Mouse (Mus musculus): ENCODE measurements at regions not wholly inside any gene's neighbourhood (a gene's known extent, or its start where the extent isn't known, plus 50 kb on each side); places are given as distances from the start of the nearest gene placed in this dataset.

GRCm38 (mm10) chr16:78877941-78878340 lies 52.8 kb upstream of the Chodl start:
- Histone ChIP-seq H3K4me3 (no peak overlapping the region), H3K9me3 (no peaks in the 10 kb centered on the region), H3K36me3 (no peaks in the 10 kb centered on the region), H3K27ac (no peak overlapping the region), H3K27me3 (ENCODE audit: insufficient read depth, poor library complexity, severe bottlenecking) (no peaks in the 10 kb centered on the region), H3K4me1 (replicated peaks) (no peaks in the 10 kb centered on the region)
- WGBS: 78% methylated on average over 1 of the region's 1 CpGs
- DNase-seq (ENCODE audit: low spot score): no peak

- WGBS: 86% methylated on average over 4 of the region's 4 CpGs
- Histone ChIP-seq H3K4me3 (no peak overlapping the region), H3K9me3 (no peaks in the 10 kb centered on the region), H3K4me1 (replicated peaks) (no peaks in the 10 kb centered on the region), H3K27me3 (ENCODE audit: insufficient read depth, poor library complexity, severe bottlenecking) (no peaks in the 10 kb centered on the region), H3K36me3 (no peaks in the 10 kb centered on the region), H3K27ac (no peak overlapping the region)
- no peak for DNase-seq (ENCODE audit: low spot score)
These were observed 71.7 kb upstream of the Chodl start for GRCm38 (mm10) chr16:78859006-78859405.

GRCm38 (mm10) chr16:78830957-78831356 lies 99.8 kb upstream of the Chodl start:
- Histone ChIP-seq H3K4me1 (replicated peaks) (peaks cover 3% of the 10 kb centered on the region; the same call in 1 of the 2 replicates), H3K27ac (no peak overlapping the region), H3K9me3 (no peaks in the 10 kb centered on the region), H3K4me3 (no peak overlapping the region), H3K27me3 (ENCODE audit: insufficient read depth, poor library complexity, severe bottlenecking) (no peaks in the 10 kb centered on the region), H3K36me3 (no peaks in the 10 kb centered on the region)
- WGBS: 83% methylated on average over 7 of the region's 7 CpGs
- no peak for DNase-seq (ENCODE audit: low spot score)

GRCm38 (mm10) chr16:78827739-78828138 lies 103.0 kb upstream of the Chodl start:
- H3K9me3 ChIP-seq: no peaks in the 10 kb centered on the region
- no peaks in the 10 kb centered on the region for H3K27me3 ChIP-seq (ENCODE audit: insufficient read depth, poor library complexity, severe bottlenecking)
- H3K36me3 ChIP-seq: no peaks in the 10 kb centered on the region
- 15% methylated on average over 3 of the region's 3 CpGs for WGBS
- H3K4me3 ChIP-seq: no peak overlapping the region
- DNase-seq (ENCODE audit: low spot score): no peak
- H3K4me1 ChIP-seq (replicated peaks): peaks cover 3% of the 10 kb centered on the region; the same call in 1 of the 2 replicates
- H3K27ac ChIP-seq: no peak overlapping the region

- no peak for DNase-seq (ENCODE audit: low spot score)
- no peak overlapping the region for H3K4me3 ChIP-seq
- 85% methylated on average over 2 of the region's 2 CpGs for WGBS
- no peak overlapping the region for H3K27ac ChIP-seq
- no peaks in the 10 kb centered on the region for H3K4me1 ChIP-seq (replicated peaks)
- H3K27me3 ChIP-seq (ENCODE audit: insufficient read depth, poor library complexity, severe bottlenecking): no peaks in the 10 kb centered on the region
- H3K36me3 ChIP-seq: no peaks in the 10 kb centered on the region
- H3K9me3 ChIP-seq: no peaks in the 10 kb centered on the region
These were observed 140.7 kb upstream of the Chodl start for GRCm38 (mm10) chr16:78790064-78790463.

GRCm38 (mm10) chr16:78759226-78759625 lies 171.5 kb upstream of the Chodl start:
- H3K27me3 ChIP-seq (ENCODE audit: insufficient read depth, poor library complexity, severe bottlenecking): no peaks in the 10 kb centered on the region
- H3K4me3 ChIP-seq: no peak overlapping the region
- no peak for DNase-seq (ENCODE audit: low spot score)
- no peaks in the 10 kb centered on the region for H3K9me3 ChIP-seq
- H3K27ac ChIP-seq: no peak overlapping the region
- H3K36me3 ChIP-seq: no peaks in the 10 kb centered on the region
- no peaks in the 10 kb centered on the region for H3K4me1 ChIP-seq (replicated peaks)

GRCm38 (mm10) chr16:78737902-78738301 lies 161.4 kb upstream of the D16Ertd472e start:
- Histone ChIP-seq H3K27ac (no peak overlapping the region), H3K27me3 (ENCODE audit: insufficient read depth, poor library complexity, severe bottlenecking) (no peaks in the 10 kb centered on the region), H3K4me3 (no peak overlapping the region), H3K4me1 (replicated peaks) (no peaks in the 10 kb centered on the region), H3K36me3 (no peaks in the 10 kb centered on the region), H3K9me3 (no peaks in the 10 kb centered on the region)
- 75% methylated on average over 4 of the region's 4 CpGs for WGBS
- DNase-seq (ENCODE audit: low spot score): no peak

- Histone ChIP-seq H3K4me3 (no peak overlapping the region), H3K27me3 (ENCODE audit: insufficient read depth, poor library complexity, severe bottlenecking) (no peaks in the 10 kb centered on the region), H3K36me3 (no peaks in the 10 kb centered on the region), H3K4me1 (replicated peaks) (no peaks in the 10 kb centered on the region), H3K27ac (no peak overlapping the region), H3K9me3 (no peaks in the 10 kb centered on the region)
- peak; percentile 6 for DNase-seq (ENCODE audit: low spot score)
- 83% methylated on average over 13 of the region's 13 CpGs for WGBS
These were observed 154.3 kb upstream of the D16Ertd472e start for GRCm38 (mm10) chr16:78730583-78731501.

GRCm38 (mm10) chr16:78725541-78725940 lies 149.0 kb upstream of the D16Ertd472e start:
- Histone ChIP-seq H3K27me3 (ENCODE audit: insufficient read depth, poor library complexity, severe bottlenecking) (no peaks in the 10 kb centered on the region), H3K4me1 (replicated peaks) (no peaks in the 10 kb centered on the region), H3K4me3 (no peak overlapping the region), H3K27ac (no peak overlapping the region), H3K9me3 (no peaks in the 10 kb centered on the region), H3K36me3 (no peaks in the 10 kb centered on the region)
- 83% methylated on average over 2 of the region's 2 CpGs for WGBS
- DNase-seq (ENCODE audit: low spot score): no peak

GRCm38 (mm10) chr16:78709943-78710342 lies 133.4 kb upstream of the D16Ertd472e start:
- Histone ChIP-seq H3K36me3 (no peaks in the 10 kb centered on the region), H3K9me3 (no peaks in the 10 kb centered on the region), H3K27ac (no peak overlapping the region), H3K4me1 (replicated peaks) (no peaks in the 10 kb centered on the region), H3K27me3 (ENCODE audit: insufficient read depth, poor library complexity, severe bottlenecking) (no peaks in the 10 kb centered on the region), H3K4me3 (no peak overlapping the region)
- DNase-seq (ENCODE audit: low spot score): no peak
- WGBS: 76% methylated on average over 7 of the region's 7 CpGs

- Histone ChIP-seq H3K36me3 (no peaks in the 10 kb centered on the region), H3K27ac (no peak overlapping the region), H3K9me3 (no peaks in the 10 kb centered on the region), H3K27me3 (ENCODE audit: insufficient read depth, poor library complexity, severe bottlenecking) (no peaks in the 10 kb centered on the region), H3K4me3 (no peak overlapping the region), H3K4me1 (replicated peaks) (no peaks in the 10 kb centered on the region)
- WGBS: 91% methylated on average over 4 of the region's 4 CpGs
- DNase-seq (ENCODE audit: low spot score): no peak
These were observed 131.1 kb upstream of the D16Ertd472e start for GRCm38 (mm10) chr16:78707566-78707965.

- Histone ChIP-seq H3K4me1 (replicated peaks) (no peaks in the 10 kb centered on the region), H3K27me3 (ENCODE audit: insufficient read depth, poor library complexity, severe bottlenecking) (no peaks in the 10 kb centered on the region), H3K9me3 (no peaks in the 10 kb centered on the region), H3K27ac (no peak overlapping the region), H3K4me3 (no peak overlapping the region), H3K36me3 (no peaks in the 10 kb centered on the region)
- no peak for DNase-seq (ENCODE audit: low spot score)
- 86% methylated on average over 7 of the region's 7 CpGs for whole genome bisulfite sequencing
These were observed 130.7 kb upstream of the D16Ertd472e start for GRCm38 (mm10) chr16:78707165-78707564.

- H3K4me1 ChIP-seq (replicated peaks): no peaks in the 10 kb centered on the region
- H3K4me3 ChIP-seq: no peak overlapping the region
- WGBS: 72% methylated on average over 3 of the region's 3 CpGs
- no peaks in the 10 kb centered on the region for H3K27me3 ChIP-seq (ENCODE audit: insufficient read depth, poor library complexity, severe bottlenecking)
- H3K9me3 ChIP-seq: no peaks in the 10 kb centered on the region
- no peaks in the 10 kb centered on the region for H3K36me3 ChIP-seq
- DNase-seq (ENCODE audit: low spot score): no peak
- no peak overlapping the region for H3K27ac ChIP-seq
These were observed 121.2 kb upstream of the D16Ertd472e start for GRCm38 (mm10) chr16:78697514-78698209.
